Mouse (Mus musculus) left cerebral cortex, adult 11 months (tissue): ENCODE data around the gene Aifm3.
"Not testable (repeated sequence)": the region's sequence is repeated elsewhere in the genome, so short reads cannot be mapped to it uniquely, and the experiment has no call there.

Experiments
- DNase-seq: peaks from one replicate; pipeline ENCODE4 v3.0.0; 2022; ENCODE audit warnings: low spot score

The Aifm3 gene

DNA sequence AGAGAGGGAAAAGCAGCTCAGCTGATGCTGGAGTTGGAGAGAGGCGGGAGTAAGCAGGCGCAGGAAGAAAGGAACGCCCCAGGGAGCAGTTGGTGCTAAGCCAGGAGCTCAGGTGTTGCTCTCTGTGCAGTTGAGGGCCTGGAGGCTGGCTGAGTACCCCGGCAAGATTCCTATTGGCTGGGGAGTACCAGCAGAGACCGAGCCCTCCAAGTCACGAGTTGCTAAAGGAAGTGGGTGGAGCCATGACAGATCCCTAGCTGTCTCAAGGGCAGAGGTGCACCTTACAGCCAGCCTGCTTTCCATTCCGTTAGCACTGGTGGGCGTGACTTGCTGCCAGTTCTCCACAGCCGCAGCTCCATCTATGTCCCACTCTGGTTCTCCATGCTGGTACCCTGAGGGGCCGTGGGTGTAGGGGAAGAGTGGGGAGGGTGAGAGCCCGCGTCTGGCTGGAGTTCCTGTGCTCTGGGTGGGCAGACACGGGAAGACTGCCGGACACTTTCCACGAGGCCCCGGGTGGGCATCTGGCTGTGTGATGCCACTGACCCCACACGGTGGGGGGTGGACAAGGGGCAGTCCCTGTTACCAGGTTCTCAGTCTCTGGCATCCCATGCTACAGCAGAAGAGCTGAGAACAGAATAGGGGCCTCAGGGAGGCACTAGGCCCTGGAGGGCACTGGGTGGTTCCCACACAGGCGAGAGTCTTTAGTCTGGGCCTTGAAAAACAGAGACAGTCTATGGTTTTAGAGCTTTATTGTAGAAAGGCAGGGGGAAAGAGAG lies 64.7 kb downstream of the Aifm3 start:
- DNase-seq = no peak

DNA sequence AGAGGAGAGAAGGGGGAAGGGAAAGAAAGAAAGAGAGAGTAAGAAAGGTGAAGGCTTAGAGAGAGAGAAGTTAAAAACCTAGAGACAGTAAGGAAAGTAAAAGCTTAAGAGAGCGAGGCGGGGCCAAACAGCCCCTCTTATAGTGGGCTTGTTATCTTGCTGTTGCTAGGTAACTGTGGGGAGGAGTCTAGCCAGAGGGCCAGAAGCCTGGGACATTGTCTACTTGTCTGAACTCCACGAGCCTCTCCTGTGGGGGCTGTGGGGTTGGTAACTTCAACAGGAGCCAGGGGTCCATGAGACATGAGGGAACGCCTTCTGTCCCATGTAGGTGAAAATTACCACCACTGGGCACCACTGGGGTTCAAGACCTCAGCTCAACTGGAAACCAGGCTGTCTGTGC lies 65.3 kb downstream of the Aifm3 start:
- not testable (repeated sequence) for DNase-seq

DNA sequence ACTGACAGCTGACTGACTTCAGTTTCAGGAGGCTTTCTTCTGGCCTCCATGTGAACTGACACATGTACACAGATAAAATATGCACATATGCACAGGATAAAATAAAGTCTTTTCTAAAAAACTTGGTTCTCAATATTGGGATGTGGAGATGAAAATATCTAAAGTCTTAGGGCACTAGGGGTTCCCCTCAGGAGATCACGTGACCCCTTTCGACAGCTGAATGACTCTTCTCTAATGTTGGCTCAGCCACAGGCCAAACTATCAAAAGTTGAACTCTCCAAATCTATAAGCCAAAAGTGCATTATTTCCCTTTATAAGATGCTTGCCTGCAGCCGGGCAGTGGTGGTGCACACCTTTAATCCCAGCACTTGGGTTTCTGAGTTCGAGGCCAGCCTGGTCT lies 66.8 kb downstream of the Aifm3 start:
- no peak for DNase-seq

DNA sequence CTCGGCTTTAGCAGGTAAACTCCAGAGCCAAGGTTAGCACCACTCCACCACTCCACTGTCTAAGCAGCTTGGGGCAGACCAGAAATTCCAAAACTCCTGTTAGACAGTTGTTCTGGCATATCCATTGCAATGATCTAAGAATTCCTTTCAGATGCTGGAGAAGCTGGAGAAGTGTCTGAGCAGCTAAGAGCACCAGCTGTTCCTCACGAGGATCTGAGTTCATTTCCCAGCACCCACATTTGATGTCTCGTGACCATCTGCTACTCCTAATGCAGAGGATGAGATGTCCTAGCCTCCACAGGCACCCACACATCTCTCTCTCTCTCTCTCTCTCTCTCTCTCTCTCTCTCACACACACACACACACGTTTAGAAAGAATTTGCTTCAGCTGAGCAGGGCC lies 67.5 kb downstream of the Aifm3 start:
- no peak for DNase-seq
